Mouse (Mus musculus) liver, embryonic 14.5 days (tissue): ENCODE measurements at regions not wholly inside any gene's neighbourhood (a gene's known extent, or its start where the extent isn't known, plus 50 kb on each side); places are given as distances from the start of the nearest gene placed in this dataset.

ENCODE experiments used
- CTCF ChIP-seq: IDR thresholded peaks from 2 replicates; pipeline ENCODE4 v1.5.1; 2016; ENCODE audit warnings: antibody characterized with exemption, low read depth, control low read depth
- EP300 ChIP-seq: IDR thresholded peaks from 2 replicates; pipeline ENCODE4 v1.6.1; 2016; ENCODE audit warnings: antibody characterized with exemption, low read depth

GRCm38 (mm10) chr2:94242406-94243052, 84.8 kb upstream of the Hsd17b12 start:
- TF ChIP-seq CTCF (no peak), EP300 (no peak)
